Mouse (Mus musculus): ENCODE measurements around the gene Rtn4rl1.

DNA sequence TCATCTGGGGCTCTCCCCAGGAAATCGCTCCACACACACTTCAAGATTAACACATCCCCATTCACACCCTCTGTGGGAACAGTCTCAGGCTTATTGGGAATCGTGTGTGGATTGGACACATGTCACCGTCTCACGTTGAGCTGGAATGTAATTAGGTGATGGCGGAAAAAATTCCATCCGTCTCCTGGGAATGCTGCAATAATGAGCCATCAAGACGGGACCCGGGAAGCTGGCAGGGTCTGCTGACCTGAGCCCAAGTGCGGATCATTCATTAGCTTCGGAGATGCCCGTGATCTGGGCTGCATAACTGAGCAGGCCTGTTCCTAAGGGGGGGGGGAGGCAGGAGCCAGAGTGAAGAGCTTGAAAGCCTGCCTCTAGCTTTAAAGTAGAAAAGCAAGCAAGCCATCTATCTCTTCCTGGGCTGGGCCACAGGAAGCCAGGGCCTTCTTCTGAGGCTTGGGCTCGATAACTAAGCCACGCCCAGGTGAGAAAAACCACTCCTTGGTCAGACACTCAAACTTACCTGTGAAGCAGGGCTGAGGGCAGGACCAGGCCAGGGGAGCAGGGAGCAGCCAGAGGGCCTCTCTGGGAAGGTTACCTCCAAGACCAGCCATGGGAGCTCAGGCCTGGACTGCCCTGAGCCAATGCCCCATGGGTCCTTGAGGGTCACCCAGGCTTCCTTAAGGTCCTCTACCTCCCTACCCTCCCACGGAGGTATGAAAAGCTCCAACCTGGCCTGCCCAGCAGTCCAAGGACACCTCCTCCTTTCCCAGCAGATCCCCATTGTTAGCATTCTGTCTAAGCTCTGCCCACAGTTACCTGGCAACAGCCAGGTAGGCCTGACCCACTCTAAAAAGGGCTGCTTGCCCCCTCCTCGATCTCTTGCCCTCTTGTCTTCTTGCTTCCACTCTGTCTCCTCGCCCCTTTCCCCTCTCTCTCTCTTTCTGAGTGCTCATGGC lies 52.1 kb downstream of the Rtn4rl1 start:
- no peak for TF ChIP-seq CTCF (IDR thresholded peaks at IDR 0.05; ENCODE audit: insufficient read depth, low read depth, low read length)
- TF ChIP-seq POLR2A (IDR thresholded peaks at IDR 0.05; ENCODE audit: insufficient read depth, low read depth, low read length) = no peak

All from olfactory bulb, adult 2 months (tissue).